Mouse (Mus musculus): ENCODE results near the gene Zfp941.
"Not testable (repeated sequence)": the region's sequence is repeated elsewhere in the genome, so short reads cannot be mapped to it uniquely, and the experiment has no call there.

Zfp941 gene

DNA sequence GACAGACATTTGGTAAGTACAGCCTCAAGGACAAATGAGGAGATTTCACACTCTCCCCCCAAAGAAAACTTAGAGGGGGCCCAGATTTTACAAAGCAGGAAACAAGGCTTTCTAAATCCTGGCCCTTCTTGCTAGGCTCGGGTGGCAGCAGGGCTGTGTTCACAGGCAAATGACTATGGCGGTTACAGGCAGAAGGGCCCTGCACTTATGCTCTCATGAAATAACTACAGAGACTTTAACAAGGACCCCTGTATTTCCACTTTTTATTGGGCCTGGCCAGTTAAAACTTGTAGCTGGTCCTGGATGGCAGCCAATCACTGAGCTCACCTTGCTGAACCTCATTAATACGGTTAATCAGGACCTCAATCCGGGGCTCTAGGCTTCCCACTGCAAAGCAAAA, 41.4 kb downstream of the Zfp941 start:
- no peak for DNase-seq (ENCODE audit: low spot score in 2 of 2)

GRCm38 (mm10) chr7:140765888-140766739, 55.9 kb downstream of the Zfp941 start:
- no peak for DNase-seq (ENCODE audit: low spot score in 2 of 2)

- DNase-seq (ENCODE audit: low spot score in 2 of 2) = not testable (repeated sequence)
These were observed 56.6 kb downstream of the Zfp941 start for GRCm38 (mm10) chr7:140765391-140765790.

- no peak for DNase-seq (ENCODE audit: low spot score in 2 of 2)
These were observed 58.4 kb downstream of the Zfp941 start, which contains the start of gene Cyp2e1 for GRCm38 (mm10) chr7:140763447-140764020. Cyp2e1 (plus strand) TSS chr7:140763739.

DNA sequence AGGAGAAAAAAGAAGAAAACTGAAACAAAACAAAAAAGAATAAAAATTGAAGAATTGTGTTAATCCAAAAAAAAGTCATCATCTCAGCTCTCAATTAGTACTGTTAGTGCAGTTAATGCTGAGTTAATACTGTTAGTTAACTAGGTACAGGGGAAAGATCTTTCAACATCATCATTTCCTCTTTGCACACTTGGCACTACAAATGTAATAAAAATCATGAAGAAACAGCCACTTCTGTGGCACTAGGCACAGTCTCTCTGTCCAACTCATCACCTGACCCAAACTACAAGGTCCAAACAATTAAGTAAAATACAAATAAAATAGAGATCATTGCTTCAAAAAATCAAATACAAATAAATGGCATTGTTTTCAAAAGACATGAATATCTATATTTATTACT, 61.3 kb downstream of the Zfp941 start:
- no peak for DNase-seq (ENCODE audit: low spot score in 2 of 2)
